Mouse (Mus musculus) G1E (cell line): Measurements from ENCODE around the gene Majin. TPM values are rescaled to one million over a fixed set of nuclear protein-coding genes. Genes with fewer than 3 reads are reported as not detected.

Experiments used
- ATAC-seq: 2 replicates; pipeline ENCODE4 v1.8.0; 2016; ENCODE audit warnings: mild to moderate bottlenecking; ENCODE audit not compliant: insufficient number of reproducible peaks, poor library complexity, low FRiP score, severe bottlenecking; ENCODE audit errors: extremely low read depth
- DNase-seq: peaks from one replicate; pipeline ENCODE4 v3.0.0; 2012; ENCODE audit warnings: low spot score
- H3K27me3 ChIP-seq: 2 replicates; pipeline ENCODE4 v1.6.1; 2012; ENCODE audit warnings: mild to moderate bottlenecking, low read length, inconsistent platforms; ENCODE audit not compliant: insufficient read depth
- H3K36me3 ChIP-seq: replicated peaks from 2 replicates; pipeline ENCODE3; 2012; ENCODE audit warnings: mild to moderate bottlenecking, inconsistent platforms
- H3K4me1 ChIP-seq: 2 replicates; pipeline ENCODE4 v1.6.1; 2012; ENCODE audit warnings: low read depth, low read length, inconsistent platforms, mixed read lengths; ENCODE audit not compliant: insufficient read depth
- H3K4me3 ChIP-seq: 2 replicates; pipeline ENCODE4 v1.5.1; 2012; ENCODE audit warnings: low read depth, mild to moderate bottlenecking, inconsistent platforms, low read length, moderate library complexity, mixed read lengths
- H3K9me3 ChIP-seq: replicated peaks from 2 replicates; pipeline ENCODE4 v1.6.1; 2012; ENCODE audit warnings: inconsistent platforms
- CTCF ChIP-seq: IDR thresholded peaks from 2 replicates; pipeline ENCODE4 v1.5.1; 2012; ENCODE audit warnings: low read depth, low read length, inconsistent platforms, mixed read lengths
- GATA1 ChIP-seq: IDR thresholded peaks from 2 replicates; pipeline ENCODE4 v1.6.1; 2012; ENCODE audit warnings: borderline replicate concordance, low read length, inconsistent platforms, mixed read lengths
- GATA2 ChIP-seq: IDR thresholded peaks from 2 replicates; pipeline ENCODE4 v1.6.1; 2012; ENCODE audit warnings: low read depth, low read length, inconsistent platforms, borderline replicate concordance
- POLR2AphosphoS5 ChIP-seq: IDR thresholded peaks from 2 replicates; pipeline ENCODE4 v1.6.1; 2012; ENCODE audit warnings: low read depth, low read length, inconsistent platforms; ENCODE audit not compliant: insufficient replicate concordance
- TAL1 ChIP-seq: conservative IDR thresholded peaks from 2 replicates; pipeline ENCODE4 v1.6.1; 2012; ENCODE audit warnings: low read depth, low read length, inconsistent platforms, mixed read lengths
- polyA plus RNA-seq: library from polyadenylated mRNA; stranded (reverse); fragments of >175 nt; gene quantifications from 2 replicates; pipeline ENCODE4 v1.2.3, GENCODE M21; 2012
- total RNA-seq, 2 experiments: library from RNA; stranded (forward) in 1 of 2; stranded (reverse) in 1 of 2; fragments of 200-1000 nt in 1 of 2; fragments of >200 nt in 1 of 2; fragmentation: Nextera tagmentation in 1 of 2; gene quantifications; 2 replicates each; pipeline ENCODE4 v1.2.3; 2014 to 2017

Gene Majin
- total and polyA plus RNA-seq, 3 experiments: 0.11 TPM; not detected in 2

DNA sequence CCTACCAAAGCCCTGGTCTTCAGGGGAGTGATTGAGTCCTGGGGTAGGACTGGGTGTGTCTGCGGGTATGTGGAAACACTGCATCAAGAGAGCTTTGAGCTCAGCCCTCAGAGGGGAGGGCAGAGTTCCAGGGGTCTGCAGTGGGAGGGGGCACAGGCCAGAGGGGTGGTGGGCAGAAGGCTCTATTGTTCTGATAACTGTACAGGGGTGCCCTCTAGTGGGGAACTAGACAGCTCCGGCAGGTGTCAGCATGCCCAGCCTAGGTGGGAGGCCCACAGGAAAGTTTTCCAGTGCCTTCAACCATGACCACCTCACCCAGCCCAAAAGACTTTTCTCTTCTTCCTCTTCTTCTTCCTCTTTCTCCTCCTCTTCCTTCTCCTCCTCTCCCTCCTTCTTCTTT, 76.2 kb downstream of the Majin start:
- TF ChIP-seq POLR2AphosphoS5 (no peak), TAL1 (no peak), CTCF (no peak; the same call in 1 of the 2 replicates), GATA1 (no peak), GATA2 (no peak)
- H3K4me3 ChIP-seq: no peak overlapping the region
- peaks cover 75% of the 10 kb centered on the region for H3K36me3 ChIP-seq
- no peak for ATAC-seq
- peaks cover 5% of the 10 kb centered on the region; the same call in 1 of the 2 replicates for H3K4me1 ChIP-seq
- DNase-seq: no peak
- peaks cover 11% of the 10 kb centered on the region; the same call in 1 of the 2 replicates for H3K27me3 ChIP-seq
- H3K9me3 ChIP-seq: 0 out of 2 replicates have a peak, but pooled peaks cover 2% of the 10 kb centered on the region

DNA sequence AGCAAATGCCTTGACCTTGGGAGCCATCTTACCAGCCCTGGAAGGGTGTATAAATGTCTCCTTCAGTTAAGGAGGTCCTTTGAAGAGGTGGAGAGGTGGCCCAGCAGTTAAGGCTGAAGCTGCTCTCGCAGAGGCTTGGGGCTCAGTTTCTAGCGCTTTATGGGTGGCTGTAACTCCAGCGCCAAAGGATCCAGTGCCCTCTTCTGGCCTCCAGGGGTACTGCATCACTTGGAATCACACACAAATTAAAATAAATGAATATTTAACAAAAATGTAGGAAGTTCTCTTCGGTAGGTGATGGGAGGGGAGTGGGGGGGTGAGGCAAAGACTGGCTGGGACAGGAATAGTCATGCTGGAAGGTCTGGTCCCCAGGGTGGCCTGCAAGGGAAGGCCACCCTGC, 76.8 kb downstream of the Majin start:
- ATAC-seq (no peak), DNase-seq (no peak)
- no peak for TF ChIP-seq GATA1
- TF ChIP-seq TAL1: no peak
- peak; percentile 49; the same call in 1 of the 2 replicates for TF ChIP-seq CTCF
- TF ChIP-seq GATA2: no peak
- no peak for TF ChIP-seq POLR2AphosphoS5
- Histone ChIP-seq H3K27me3 (peaks cover 11% of the 10 kb centered on the region; the same call in 1 of the 2 replicates), H3K9me3 (0 out of 2 replicates have a peak, but pooled peaks cover 2% of the 10 kb centered on the region), H3K36me3 (peaks cover 70% of the 10 kb centered on the region), H3K4me1 (peaks cover 5% of the 10 kb centered on the region; the same call in 1 of the 2 replicates), H3K4me3 (no peak overlapping the region)

DNA sequence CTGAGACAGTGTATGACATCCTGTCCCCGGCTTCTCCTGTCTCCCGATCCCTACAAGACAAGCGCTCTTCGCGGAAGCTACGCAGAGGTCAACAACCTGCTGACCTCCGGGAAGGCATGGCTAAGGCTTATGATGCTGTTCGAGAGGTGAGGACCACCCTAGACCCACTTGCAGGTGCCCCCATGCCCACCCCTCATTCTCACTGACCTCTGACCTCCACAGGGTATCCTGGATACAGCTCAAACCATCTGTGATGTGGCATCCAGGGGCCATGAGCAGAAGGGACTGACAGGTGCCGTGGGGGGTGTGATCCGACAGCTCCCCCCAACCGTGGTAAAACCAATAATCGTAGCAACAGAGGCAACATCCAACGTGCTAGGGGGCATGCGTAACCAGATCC, 77.2 kb downstream of the Majin start:
- Histone ChIP-seq H3K27me3 (peaks cover 11% of the 10 kb centered on the region; the same call in 1 of the 2 replicates), H3K9me3 (0 out of 2 replicates have a peak, but pooled peaks cover 2% of the 10 kb centered on the region), H3K4me3 (no peak overlapping the region), H3K36me3 (peaks cover 65% of the 10 kb centered on the region), H3K4me1 (peaks cover 5% of the 10 kb centered on the region; the same call in 1 of the 2 replicates)
- DNase-seq (no peak), ATAC-seq (no peak)
- no peak for TF ChIP-seq CTCF
- no peak for TF ChIP-seq POLR2AphosphoS5
- no peak for TF ChIP-seq GATA1
- TF ChIP-seq TAL1: no peak
- TF ChIP-seq GATA2: no peak

DNA sequence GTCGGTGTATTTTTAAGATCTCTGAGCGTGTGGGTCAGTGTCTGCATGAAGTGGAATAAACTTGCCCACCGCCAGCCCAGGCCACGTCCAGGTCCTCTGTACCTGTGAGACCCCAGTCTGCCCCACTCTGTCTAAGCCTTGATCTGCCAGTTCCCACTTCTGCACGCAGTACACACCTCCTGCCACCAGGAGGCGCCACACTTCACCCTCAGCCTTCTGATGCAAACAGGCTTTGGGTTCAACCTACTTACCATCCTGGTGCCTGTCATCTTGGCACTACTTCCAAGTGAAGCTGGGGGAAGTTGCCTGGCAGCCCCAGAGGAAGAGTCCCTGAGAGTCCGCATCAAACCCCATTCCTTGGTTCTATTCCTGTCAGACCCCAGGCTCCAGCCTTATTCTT, 78.0 kb downstream of the Majin start:
- DNase-seq (peak; percentile 57), ATAC-seq (no peak)
- peaks cover 57% of the 10 kb centered on the region for H3K36me3 ChIP-seq

DNA sequence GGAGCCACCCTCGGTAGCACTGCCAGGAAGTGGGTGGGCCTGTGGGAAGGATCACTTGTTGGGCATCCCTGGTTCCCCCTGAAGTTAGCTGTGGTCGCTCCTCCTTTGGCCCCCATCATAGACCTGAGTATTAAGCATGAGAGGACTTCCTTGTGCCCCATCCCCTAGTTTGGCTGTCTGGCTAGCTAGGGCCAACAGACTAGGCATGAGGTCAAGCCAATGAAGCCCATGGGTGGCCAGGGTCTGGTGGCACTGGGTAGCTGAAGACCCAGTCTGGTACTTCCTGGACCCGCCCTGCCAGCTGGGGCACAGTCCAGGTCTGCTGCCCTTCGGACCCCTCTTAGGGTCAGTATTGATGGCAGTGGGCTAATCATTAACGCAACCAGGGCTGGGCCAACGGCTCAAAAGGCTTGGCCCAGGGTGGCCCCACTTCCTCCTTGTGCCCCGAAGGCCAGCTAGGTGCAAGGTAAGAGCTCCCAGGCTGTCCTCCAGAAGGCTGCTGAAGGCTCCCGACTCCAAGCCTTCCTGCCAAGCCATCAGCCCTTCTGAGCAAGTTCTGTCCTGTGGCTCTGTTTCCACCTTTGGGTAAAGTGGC, 78.7 kb downstream of the Majin start:
- DNase-seq: no peak
- TF ChIP-seq POLR2AphosphoS5: no peak
- no peak for ATAC-seq
- no peak overlapping the region for H3K4me3 ChIP-seq
- H3K27me3 ChIP-seq: peaks cover 21% of the 10 kb centered on the region
- 0 out of 2 replicates have a peak, but pooled peaks cover 2% of the 10 kb centered on the region for H3K9me3 ChIP-seq
- peaks cover 50% of the 10 kb centered on the region for H3K36me3 ChIP-seq
- H3K4me1 ChIP-seq: peaks cover 15% of the 10 kb centered on the region

More for the DNA sequence above, 78.0 kb downstream of the Majin start:
- peak; percentile 99 for TF ChIP-seq CTCF
- TF ChIP-seq GATA2: no peak
- Histone ChIP-seq H3K4me1 (peaks cover 8% of the 10 kb centered on the region), H3K9me3 (0 out of 2 replicates have a peak, but pooled peaks cover 2% of the 10 kb centered on the region), H3K27me3 (peaks cover 14% of the 10 kb centered on the region; the same call in 1 of the 2 replicates), H3K4me3 (no peak overlapping the region)

DNA sequence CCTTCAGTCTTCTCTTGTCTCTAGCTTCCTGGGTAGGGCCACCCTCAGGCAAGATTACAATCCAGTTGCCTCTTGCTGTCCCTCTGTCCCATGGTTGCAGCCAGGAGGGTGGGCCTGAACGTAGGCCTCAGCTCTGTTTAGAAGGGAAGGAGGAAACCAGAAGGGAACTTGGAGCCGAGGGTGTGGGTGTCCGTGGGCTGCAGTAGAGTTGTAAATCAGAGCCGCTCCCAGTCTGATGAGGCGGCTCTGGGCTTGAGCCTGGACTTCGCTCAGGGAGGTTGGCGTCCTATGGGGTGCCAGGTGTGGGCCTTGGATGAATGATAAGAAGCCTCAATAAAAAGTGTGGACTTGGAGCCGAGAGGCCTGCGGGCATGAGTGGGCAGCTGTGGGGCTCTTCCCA, 80.0 kb downstream of the Majin start:
- 0 out of 2 replicates have a peak, but pooled peaks cover 2% of the 10 kb centered on the region for H3K9me3 ChIP-seq
- peaks cover 19% of the 10 kb centered on the region for H3K4me1 ChIP-seq
- DNase-seq (no peak), ATAC-seq (no peak)
- TF ChIP-seq GATA2 (no peak), POLR2AphosphoS5 (no peak), GATA1 (no peak), TAL1 (no peak), CTCF (no peak)
- H3K36me3 ChIP-seq: peaks cover 37% of the 10 kb centered on the region
- H3K27me3 ChIP-seq: peaks cover 21% of the 10 kb centered on the region
- no peak overlapping the region for H3K4me3 ChIP-seq

DNA sequence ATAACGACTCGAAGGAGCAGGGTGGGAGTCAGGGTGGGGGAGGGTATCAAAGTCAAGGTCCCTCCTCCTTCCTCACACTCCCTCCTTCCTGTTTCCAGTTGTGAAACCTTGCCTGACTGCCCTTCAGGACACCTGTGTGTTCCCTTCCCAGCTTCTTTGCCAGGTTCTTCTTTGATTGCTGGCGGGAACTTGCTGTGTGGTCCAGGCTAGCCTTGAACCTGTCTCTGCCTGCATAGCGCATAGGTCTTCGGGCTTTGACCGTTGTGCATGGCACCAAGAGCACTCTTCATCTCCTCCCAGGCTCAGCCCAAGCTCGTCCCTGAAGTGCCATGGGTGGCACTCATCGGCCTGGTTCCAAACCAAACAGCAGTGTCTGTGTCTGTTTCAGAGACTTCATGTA, 80.8 kb downstream of the Majin start:
- H3K4me3 ChIP-seq: no peak overlapping the region
- DNase-seq (no peak), ATAC-seq (no peak)
- peaks cover 21% of the 10 kb centered on the region for H3K27me3 ChIP-seq
- H3K36me3 ChIP-seq: peaks cover 32% of the 10 kb centered on the region
- 0 out of 2 replicates have a peak, but pooled peaks cover 2% of the 10 kb centered on the region for H3K9me3 ChIP-seq
- peaks cover 19% of the 10 kb centered on the region for H3K4me1 ChIP-seq
- TF ChIP-seq POLR2AphosphoS5 (no peak), GATA1 (no peak), TAL1 (no peak), GATA2 (no peak), CTCF (no peak)
